Mouse (Mus musculus) hematopoietic stem cell, adult 5-6 weeks (primary cell): Measurements from ENCODE around the gene Tle2. TPM values are rescaled to one million over a fixed set of nuclear protein-coding genes. Genes with fewer than 3 reads are reported as not detected.

Experiments
- ATAC-seq, 2 experiments: fragments of 125-278 bp in 1 of 2; replicated peaks in 1 of 2; 2 replicates each; pipeline ENCODE4 v1.8.0; 2016 to 2017; ENCODE audit warnings: inconsistent platforms in 2 of 2, mild to moderate bottlenecking in 2 of 2, moderate number of reproducible peaks in 2 of 2, low read depth in 1 of 2, moderate TSS enrichment in 1 of 2; ENCODE audit not compliant: low FRiP score in 2 of 2, poor library complexity in 2 of 2, severe bottlenecking in 2 of 2, insufficient read depth in 1 of 2, low TSS enrichment in 1 of 2
- total RNA-seq: library from RNA; stranded (forward); fragments of 172-1452, 232-1000 nt; gene quantifications from 2 replicates; pipeline ENCODE4 v1.2.3, GENCODE M21; 2017

The Tle2 gene
- total RNA-seq, result 11.2 and 11.8 TPM in 2 replicates

- no peak for ATAC-seq
These were observed at the start of gene Tle2 for GRCm38 (mm10) chr10:81574081-81575056. Tle2 (plus strand) TSS chr10:81574561.

GRCm38 (mm10) chr10:81525017-81525694, 49.2 kb upstream of the Tle2 start:
- ATAC-seq, result 0 out of 4 replicates have a peak, but pooled peaks of 1 of the 2 experiments have one; percentile 6

- peak; percentile 35 to 55 for ATAC-seq
These were observed 47.6 kb upstream of the Tle2 start for GRCm38 (mm10) chr10:81526779-81527178.

- no peak for ATAC-seq
These were observed 39.5 kb upstream of the Tle2 start for GRCm38 (mm10) chr10:81534826-81535225.

- peak in 1 of 2 experiments; percentile 47; a peak in 1 of 4 replicates for ATAC-seq
These were observed 37.6 kb upstream of the Tle2 start for GRCm38 (mm10) chr10:81536734-81537133.

- no peak for ATAC-seq
These were observed 36.9 kb upstream of the Tle2 start for GRCm38 (mm10) chr10:81537429-81537828.

- no peak for ATAC-seq
These were observed 35.9 kb upstream of the Tle2 start for GRCm38 (mm10) chr10:81538321-81539048.

- ATAC-seq, result no peak
These were observed 33.0 kb upstream of the Tle2 start for GRCm38 (mm10) chr10:81541363-81541762.

GRCm38 (mm10) chr10:81541803-81542202, 32.6 kb upstream of the Tle2 start:
- no peak for ATAC-seq

- no peak for ATAC-seq
These were observed 31.5 kb upstream of the Tle2 start for GRCm38 (mm10) chr10:81542727-81543460.

- ATAC-seq, result no peak
These were observed 30.7 kb upstream of the Tle2 start for GRCm38 (mm10) chr10:81543633-81544032.

GRCm38 (mm10) chr10:81544296-81545160, 29.8 kb upstream of the Tle2 start:
- 0 out of 4 replicates have a peak, but pooled peaks of 1 of the 2 experiments have one; percentile 1 for ATAC-seq

GRCm38 (mm10) chr10:81545161-81545747, 29.1 kb upstream of the Tle2 start, which contains the start of gene Gna11:
Gna11 (minus strand) TSS chr10:81545190.
- peak; percentile 91 for ATAC-seq

GRCm38 (mm10) chr10:81546332-81546731, 28.0 kb upstream of the Tle2 start:
- no peak for ATAC-seq

- ATAC-seq, result no peak
These were observed 27.4 kb upstream of the Tle2 start for GRCm38 (mm10) chr10:81546788-81547571.
